Mouse (Mus musculus): ENCODE measurements at regions not wholly inside any gene's neighbourhood (a gene's known extent, or its start where the extent isn't known, plus 50 kb on each side); places are given as distances from the start of the nearest gene placed in this dataset.
"Not testable (repeated sequence)": the region's sequence is repeated elsewhere in the genome, so short reads cannot be mapped to it uniquely, and the experiment has no call there.

DNA sequence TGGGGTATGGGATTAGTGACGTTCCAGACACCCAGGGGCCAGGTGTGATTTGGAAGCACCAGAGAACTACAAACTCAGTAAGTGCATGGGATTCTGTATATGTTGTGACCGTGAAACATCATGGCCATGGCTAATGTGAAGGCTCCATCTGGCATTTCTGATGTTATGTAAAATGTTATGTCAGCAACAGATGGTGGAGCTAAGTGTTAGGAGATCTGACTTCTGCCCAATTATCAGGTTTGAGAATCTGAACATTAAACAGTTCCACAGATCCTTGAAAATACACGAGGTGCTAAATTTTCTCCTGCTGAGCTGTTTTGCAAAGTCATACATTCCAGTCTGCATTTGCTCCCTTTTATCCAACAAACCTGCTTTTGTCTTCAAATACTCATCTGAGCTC lies 223.6 kb upstream of the Egfl6 start:
- DNase-seq = no peak

DNA sequence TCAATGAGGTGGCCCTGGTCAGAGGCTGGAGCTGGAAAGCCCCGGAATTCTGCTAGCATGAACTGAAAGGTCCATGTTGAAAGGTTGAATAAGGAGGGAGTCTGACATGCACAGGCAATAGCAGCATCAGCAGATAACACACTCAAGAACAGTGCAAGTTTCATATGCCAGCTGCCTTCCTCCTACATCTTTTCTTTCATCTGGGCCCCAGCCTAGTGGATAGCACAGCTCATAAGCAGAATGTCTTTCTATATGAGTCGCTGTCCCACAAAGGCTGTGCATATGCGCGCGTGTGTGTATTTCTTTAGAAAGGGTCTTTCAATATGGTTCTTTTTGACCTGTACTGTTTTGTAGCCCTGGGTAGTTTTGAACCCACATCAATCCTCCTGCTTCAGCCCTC lies 222.7 kb upstream of the Egfl6 start:
- no peak for DNase-seq

DNA sequence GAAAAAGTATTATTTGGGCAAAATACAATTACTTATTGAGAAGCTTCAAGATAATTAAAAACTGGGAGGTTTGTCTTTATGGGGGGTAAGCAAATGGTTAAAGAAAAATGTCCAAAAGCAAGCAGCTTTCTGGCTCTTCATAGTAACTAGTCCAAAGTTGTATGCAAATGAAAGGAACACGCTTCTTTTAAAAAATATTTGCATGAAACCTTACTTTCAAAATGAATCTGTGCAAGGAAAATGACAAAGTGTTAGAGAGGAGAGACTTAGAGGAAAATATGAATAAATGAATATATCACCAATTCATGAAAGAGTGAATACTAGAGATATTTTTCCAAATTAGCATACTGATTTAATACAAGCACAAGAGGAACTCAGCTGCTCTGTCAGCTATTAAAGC lies 220.4 kb upstream of the Egfl6 start:
- no peak for DNase-seq

DNA sequence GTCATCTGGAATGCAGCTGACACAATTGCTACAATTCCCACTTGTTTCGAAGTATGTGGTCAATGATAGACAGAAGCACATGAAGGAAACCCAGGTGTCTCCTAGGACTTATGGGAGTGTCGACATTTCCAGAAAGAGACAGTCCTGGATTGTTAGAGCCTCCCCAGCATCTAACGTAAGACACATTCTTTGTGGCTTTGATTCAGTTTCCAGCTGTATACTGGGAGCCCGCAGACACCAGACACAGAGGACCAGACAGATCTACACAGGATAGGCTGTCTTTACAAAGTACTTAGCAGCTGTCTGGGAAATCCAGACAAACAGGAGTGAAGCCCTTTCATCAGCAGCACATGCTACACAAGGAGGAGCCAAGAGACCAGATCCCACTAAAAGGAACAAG lies 220.0 kb upstream of the Egfl6 start:
- no peak for DNase-seq

DNA sequence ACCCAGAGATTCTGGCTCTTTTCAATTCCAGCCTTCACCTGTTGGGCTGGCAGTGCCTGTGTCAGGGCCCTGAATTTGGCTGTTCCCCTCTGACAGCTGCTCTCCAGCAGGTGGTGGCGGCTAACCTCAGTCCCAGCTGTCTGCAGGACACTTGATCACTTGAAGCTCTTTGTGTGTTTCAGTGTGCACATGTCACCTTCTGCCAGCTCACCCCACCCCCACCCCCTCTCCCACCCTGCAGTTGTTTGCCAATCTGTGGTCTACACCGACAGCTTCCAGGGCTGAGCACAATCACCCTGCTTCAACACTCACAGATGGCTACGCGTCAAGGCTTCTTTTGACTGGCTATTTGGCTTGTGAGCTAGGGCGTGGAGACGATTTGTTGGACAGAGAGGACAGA lies 217.7 kb upstream of the Egfl6 start:
- no peak for DNase-seq

DNA sequence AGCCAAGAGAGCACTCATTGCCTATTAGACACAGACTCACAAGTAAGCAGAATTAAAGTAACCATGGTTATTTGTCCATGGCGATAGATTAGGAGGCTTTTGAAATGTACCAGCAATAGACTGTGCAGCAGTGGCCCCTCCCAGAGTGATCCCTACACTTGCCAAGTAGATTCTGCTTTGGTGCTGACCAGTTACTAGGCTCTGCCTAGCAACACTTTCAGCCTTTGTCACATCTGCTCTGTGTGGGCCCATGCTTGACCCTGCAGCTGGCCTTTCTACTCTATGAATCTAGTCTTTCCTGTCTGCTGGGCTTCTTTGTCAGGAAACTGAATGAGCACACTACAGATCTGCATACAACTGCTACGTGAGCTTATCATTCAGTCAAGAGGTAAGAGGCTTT lies 215.5 kb upstream of the Egfl6 start:
- DNase-seq = no peak

DNA sequence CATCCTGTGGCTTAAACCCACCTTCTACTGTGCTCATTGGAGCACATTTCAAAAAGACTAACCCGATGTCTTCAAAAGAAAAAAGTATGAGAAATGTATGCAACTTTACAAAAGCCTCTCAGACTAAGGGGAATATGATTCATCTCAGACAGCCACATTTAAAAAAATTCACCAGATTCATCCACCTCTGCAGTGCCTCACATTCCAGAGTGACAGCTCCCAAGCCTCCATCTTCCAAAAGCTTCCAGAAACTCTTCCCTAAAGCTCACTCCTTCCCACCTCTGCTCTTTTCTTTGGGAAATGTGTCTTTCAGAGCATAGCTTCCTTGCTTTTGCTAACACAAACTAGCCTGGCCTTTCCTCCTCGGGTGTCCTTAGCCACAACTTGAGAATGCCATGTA lies 210.1 kb upstream of the Egfl6 start:
- DNase-seq = no peak

DNA sequence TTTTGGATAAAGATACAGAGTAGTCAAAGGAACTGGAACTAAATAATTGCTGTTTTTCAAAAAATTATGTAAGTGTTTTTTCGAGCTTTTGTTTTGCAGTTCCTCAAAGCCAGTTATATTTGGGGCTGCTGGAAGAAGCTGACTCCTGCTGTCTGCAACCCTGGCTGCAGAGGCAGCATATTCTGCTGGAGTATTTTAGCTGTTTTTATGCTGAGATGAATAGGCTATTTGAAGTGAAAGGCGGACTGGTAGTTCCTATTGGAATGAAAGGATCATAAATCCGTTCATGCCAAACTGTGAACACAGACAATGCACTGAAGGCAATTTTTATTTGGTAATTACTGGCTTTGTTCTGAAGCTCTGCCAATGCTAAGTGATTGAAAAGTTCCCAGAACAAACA lies 203.5 kb upstream of the Egfl6 start:
- no peak for DNase-seq

DNA sequence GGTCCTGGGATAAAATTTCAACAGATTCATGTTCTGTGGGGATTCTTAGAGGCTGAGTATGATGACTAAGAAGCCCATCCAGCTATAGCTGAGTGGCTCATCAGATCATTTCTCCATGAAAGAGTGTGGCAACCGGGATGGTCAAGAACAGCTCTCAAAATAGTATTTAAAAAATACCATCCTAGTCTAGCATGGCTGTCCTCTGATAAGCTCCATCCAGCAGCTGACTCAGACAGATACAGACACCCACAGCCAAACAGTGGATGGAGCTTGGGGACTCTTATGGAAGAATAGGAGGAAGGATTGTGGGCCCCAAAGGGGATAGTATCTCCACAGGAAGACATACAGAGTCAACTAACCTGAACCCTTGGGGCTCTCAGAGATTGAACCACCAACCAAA lies 201.6 kb upstream of the Egfl6 start:
- DNase-seq = not testable (repeated sequence)

DNA sequence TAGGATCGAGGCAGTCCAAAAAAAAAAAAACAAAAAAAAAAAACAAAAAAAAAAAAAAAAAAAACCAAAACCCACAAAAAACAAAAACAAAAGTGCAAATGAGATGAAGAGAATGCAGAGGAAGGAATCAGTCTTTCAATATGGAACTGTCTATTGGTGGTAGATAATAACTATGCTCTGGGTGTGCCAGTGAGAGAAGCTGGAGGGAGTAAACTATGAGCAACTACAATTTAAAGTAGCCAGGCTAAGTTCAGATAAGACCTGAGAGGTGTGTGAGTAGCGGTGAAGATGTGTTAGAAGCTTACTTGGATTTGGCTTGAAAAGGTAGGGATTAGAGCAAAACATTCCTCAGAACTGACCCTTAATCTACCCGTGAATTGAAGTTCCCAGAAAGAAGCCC lies 200.1 kb upstream of the Egfl6 start:
- DNase-seq = no peak

DNA sequence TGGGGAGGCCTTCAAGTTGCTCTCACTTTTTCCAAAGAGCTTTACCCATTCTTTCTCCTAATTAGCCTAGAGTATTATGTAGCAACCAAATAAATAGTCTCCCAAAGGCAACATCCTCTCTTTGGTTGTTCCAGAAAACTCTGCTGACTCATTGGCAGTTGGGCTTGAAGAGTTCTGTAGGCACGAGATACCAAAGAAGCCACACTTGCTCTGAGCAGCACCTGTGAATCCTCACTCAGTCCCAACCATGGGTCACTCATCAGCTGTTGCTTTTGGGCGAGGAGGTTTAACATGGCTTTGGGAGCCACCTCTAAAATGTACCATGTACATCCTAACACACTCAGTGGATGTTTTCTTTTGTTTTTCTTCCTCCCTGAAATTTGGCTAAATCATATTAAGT lies 197.9 kb upstream of the Egfl6 start:
- no peak for DNase-seq

DNA sequence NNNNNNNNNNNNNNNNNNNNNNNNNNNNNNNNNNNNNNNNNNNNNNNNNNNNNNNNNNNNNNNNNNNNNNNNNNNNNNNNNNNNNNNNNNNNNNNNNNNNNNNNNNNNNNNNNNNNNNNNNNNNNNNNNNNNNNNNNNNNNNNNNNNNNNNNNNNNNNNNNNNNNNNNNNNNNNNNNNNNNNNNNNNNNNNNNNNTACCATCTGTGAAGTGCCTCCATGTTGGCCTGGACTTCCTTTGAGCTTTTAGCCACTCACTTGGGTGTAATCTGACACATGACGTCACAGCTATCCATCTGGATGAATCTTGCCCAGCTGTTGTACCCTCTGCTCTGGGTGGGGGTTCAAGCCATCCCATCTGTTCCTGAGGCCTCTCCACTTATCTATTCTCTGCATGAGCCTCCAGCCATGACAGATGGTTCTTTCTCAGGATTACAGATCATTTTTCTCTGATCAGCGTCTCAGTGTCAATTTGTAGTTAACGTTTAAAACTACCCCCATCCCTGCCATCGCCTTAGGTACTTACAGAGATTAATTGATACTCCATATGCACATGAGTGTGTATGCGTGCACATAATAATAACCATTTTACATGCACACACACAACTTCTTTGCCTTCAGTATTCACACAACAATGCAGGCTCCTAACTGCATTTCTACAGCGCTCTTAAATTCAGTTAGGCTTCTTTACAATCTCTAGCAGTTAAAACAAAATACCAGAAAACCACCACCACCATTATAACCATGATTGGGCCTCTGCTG lies 194.0 kb upstream of the Egfl6 start:
- no peak for DNase-seq

DNA sequence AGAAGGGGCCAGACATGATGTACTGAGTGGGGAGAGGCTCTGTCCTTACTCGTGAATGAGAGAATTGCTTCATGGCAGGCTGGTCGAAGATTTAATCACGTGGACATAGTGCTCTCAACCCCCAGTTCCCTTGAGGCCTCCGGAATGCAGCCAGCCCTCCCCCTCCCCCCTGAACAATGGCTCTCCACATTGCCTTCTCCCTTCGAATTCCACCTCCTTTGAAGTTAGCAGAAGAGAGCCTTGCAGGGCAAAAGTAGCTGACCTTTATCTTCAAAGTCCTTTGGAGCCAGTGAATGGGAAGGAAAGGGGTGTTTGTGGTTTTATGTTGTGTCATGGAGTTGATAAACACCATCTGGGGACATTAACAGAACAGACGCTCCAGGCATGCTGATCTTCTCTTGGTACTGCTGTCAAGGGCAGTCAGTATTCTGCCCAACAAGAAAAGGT lies 187.9 kb upstream of the Egfl6 start:
- no peak for DNase-seq

DNA sequence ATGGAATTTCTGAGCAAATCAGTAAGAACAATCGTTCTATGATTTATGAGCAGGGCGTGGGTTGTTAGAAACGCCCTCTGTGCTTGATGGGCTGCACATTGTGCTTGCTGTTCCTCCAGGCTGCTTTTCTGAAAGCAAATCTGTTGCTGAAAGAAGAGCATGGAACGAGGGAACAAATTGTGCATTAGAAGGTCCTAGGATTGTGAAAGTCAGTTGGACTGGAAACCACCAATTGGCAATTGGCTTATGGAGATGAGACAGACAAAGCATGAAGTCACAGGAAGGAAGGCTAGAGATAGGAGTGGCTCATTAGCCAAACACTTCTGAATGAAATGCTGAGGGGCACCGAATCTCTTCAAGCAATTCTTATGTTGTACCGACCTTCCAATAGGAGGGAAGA lies 181.5 kb upstream of the Egfl6 start:
- no peak for DNase-seq

DNA sequence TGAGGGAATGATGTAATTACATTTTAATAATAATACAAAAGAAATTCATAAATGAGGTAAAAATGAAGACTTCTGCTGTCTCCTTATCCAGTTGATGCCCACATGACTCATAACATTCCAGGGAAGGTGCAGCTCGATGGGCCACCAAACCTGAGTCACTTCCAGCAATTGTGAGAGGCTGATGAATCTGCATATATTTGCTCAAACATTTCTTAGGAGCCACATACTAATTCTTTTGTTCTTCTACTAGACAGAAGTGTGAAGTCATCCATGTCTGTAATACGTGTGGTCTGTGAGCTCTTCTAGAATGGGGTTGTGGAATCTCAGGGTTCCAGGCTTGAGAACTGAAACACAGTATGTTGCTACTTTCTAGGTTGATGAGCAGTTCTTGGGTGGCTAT lies 180.1 kb upstream of the Egfl6 start:
- DNase-seq = no peak

DNA sequence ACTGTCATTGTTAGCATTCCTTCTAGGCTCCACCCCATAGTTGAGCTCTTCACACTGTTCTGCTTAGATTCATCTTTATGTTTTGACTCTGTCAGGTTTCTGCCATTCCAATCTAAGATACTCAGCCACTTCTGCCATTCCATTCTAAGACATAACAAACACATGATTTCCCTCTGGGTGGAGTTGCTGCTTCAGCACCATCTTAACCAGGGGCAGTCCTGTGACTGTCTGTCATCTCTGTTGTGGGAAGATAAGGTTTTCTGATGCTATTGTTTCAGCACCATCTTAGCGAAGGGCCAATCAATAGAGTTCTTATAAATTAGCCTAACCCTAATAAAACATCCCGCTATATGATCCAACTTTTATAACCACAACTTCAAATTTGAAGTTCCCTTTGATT lies 176.6 kb upstream of the Egfl6 start:
- no peak for DNase-seq

DNA sequence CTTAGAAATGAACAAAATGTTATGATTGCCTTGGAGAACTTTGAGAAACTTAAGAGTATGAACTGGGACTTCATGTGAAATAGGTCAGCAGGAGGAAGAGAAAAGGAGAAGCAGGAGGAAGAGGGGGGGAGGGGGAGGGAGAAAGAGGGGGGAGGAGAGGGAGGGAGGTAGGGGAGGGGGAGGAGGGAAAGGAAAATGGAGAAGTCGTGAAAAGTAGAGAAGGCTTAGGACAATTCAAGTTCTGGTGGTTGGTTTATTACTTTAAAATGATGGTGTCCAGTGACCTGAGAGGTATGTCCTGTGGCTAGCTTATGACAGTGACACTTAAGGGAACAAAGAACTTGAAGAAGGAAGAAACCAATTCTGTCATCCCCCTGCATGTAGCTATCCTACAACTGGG lies 171.6 kb upstream of the Egfl6 start:
- DNase-seq = no peak

DNA sequence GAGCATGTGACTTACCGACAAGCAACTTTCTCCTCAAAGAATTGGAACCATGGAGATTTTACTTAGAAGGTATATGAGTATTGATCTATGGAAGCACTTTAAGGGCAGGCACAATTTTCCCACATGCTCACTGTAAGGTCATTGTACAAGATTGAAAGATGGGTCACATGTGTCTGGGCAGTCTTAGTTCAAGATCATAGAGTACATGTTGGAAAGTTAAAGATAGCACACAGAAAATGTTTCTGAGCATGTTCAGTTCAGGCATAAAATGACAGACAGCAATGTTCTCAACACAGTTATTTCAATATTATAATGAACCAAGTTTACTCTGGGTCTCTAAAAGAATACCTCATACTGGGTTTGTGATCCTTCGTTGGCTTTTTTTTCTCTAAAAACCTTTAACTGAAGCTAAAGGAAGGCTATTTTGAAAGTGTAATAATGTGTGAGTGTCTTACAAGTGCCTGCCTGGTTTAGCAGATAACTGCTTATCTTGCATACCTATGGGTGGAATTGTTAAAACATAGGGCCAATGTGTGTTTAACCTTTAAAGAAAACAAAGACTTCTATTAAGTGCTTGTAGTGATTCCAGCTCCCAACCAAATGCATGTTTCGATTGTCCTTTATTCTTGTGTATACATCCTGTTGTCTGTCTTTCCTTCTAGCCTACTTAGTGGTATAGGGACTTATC lies 169.6 kb upstream of the Egfl6 start:
- no peak for DNase-seq

DNA sequence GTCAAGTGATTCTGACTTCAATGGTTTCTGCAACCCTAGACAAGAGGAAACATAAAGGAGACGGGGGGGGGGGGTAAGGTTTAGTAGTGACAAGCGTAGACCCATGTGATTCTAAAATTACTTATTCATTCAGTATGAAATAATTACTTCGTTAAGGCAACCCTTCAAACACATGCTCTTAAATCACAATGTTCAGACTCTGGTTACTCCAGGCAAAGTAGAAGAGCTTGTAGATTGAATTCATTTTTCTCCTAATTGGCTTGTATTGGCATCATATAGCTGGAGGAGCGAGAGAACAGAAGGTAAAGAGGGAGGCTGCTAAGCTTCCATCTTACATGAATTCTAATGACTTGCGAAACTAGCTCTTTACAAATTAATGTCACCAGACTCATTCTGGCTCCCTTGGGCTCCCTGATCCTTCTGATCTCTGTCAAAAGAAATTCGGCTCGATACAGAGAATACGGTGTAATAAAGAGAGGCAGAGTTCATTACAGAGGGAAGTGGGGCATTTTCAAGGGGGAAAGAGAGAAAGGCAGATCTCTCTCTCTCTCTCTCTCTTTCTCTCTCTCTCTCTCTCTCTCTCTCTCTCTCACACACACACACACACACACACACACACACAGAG lies 163.6 kb upstream of the Egfl6 start:
- no peak for DNase-seq

DNA sequence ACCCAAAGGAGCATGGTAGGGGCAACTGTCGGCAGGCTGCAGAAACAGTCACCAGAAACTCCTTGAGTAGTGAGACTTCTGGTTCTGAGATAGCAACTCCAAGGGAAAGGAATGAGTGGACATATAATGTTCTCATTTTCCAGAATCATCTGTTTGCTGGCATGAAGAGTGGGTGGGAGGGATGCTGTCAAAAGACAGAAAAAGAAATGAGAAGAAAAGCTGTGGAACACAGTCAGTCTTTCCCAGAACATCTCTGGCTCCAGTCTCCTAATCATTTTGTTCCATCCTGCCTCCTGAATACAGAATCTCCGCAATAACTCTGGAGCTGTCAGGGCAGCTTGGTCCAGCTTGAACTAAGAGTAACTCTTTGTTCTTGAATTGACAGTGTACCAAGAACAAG lies 145.8 kb upstream of the Egfl6 start:
- no peak for DNase-seq

DNA sequence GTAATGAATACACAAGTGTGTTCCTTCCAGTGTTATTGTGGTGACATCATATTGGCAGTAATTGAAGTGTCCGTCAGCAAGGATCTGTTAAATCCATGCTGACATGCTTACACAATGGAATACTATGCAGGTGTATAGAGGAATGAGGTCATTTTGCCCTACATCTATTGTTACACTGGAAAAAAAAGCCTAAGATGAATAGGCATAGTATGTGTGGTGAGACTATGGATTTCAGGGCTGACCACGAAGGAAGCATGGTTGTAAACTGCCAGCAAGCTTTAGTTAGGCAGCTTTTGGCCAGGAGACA lies 143.1 kb upstream of the Egfl6 start:
- DNase-seq = no peak

DNA sequence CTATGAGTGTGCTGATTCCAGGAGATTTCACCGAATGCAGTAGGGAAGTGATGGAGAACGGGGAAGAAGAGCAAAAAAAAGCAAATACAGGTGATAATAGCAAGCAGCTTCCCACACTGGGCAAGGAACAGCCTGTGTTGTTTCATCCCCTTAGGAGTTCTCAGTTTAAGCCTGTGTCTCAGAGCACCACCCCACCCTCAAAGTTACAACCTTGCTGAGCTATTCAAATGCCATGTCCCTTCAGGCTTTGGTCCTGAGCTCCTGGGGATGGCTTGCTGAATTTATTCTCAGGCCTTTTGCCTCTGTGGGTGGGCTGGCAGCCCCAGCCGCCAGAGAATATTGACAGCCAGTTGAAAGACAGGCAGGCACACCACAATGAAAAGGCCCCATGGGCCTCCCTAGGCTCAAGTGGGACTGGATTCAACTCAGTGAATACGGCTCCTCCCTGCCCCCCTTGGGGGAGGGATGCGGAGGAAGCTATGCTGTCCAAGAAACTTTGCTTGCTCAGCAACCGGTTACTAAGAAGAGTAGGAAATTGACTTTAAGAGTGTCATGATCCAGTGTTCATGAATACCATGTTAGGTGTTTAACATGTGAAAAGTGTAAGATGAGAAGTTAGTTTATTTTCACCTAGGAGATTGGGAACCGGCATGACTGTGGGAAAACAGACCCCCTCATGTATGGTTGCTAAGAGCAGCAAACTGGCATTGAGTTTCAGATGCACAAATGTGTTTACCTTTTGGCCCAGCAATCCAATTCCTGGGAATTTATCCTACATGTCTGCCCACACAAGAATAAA lies 142.5 kb upstream of the Egfl6 start:
- DNase-seq = no peak

DNA sequence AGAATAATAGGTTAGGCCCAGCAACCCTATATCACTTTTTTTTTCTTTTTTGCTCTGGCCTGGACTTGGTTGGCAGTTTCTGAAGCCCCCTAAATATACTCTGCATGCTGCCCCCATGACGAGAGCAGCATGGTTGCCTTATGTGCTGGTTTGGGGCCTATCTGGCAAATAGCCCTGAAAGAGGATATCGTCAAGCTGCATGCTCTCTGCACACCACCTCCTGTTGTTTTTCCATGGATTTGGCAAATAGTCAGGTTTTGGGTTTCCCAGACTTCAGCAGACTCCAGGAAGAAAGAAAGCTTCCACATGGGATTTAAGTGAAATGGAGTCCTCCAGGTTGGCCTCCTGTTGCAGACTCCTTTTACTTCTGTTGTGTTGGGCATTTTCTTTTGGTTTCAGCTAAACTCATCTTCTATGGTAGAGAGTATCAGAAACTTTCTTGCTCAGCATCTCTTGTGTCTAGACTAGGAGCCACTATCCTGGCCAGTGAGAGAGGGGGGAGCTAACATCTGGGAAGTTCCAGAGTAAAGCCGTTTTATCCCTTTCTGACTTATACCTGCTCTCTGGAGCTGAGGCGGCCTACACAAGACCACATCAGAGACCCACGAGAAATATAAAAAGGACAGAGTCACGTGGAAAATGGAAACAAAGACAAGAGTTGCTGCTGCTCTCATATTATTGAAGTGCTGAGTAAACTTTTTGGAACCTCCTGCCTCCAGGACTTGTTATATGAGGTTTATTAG lies 140.4 kb upstream of the Egfl6 start:
- no peak for DNase-seq

Measured in kidney, adult 8-10 months (tissue).